In genomic region chr7:127344371-127344770, GRCm38 (mm10) we compare ENCODE assay signal across 8 mouse cellular contexts. TPM values are rescaled to one million over a fixed set of nuclear protein-coding genes. Genes with fewer than 3 reads are reported as not detected.
DNase-seq lines count a peak whose midpoint lies in the region; ATAC-seq lines count a peak whose summit lies in the region.

No protein-coding gene starts in this region.

- peak overlapping the region; percentile 97 for H3K4me3 ChIP-seq in brown adipose tissue, adult 24 weeks (ENCODE audit: insufficient read depth, low read depth, low read length)
- peak overlapping the region; percentile 90 for H3K4me3 ChIP-seq in hindbrain, embryonic 15.5 days
- peak overlapping the region; percentile 82 for H3K4me3 ChIP-seq in liver, embryonic 15.5 days (replicated peaks)

- H3K27ac ChIP-seq in brown adipose tissue, adult 24 weeks (replicated peaks; ENCODE audit: low read depth, low read length), result peak overlapping the region; percentile 94
- no peak overlapping the region for H3K27ac ChIP-seq in hindbrain, embryonic 15.5 days (replicated peaks)
- H3K27ac ChIP-seq in liver, embryonic 15.5 days (replicated peaks), result no peak overlapping the region

- peaks cover 14% of the 10 kb centered on the region for H3K4me1 ChIP-seq in brown adipose tissue, adult 24 weeks (ENCODE audit: control insufficient read depth, insufficient read depth, insufficient read length, low read length)
- peaks cover 28% of the 10 kb centered on the region for H3K4me1 ChIP-seq in hindbrain, embryonic 15.5 days (replicated peaks)
- peaks cover 51% of the 10 kb centered on the region for H3K4me1 ChIP-seq in liver, embryonic 15.5 days (replicated peaks)

- WGBS in hindbrain, embryonic 15.5 days, result 91% methylated on average over 8 of the region's 8 CpGs
- WGBS in liver, embryonic 15.5 days (ENCODE audit: insufficient replicate concordance), result 85% methylated on average over 8 of the region's 8 CpGs

- no peak for ATAC-seq in hindbrain, embryonic 15.5 days (ENCODE audit: low FRiP score, low read depth)
- no peak for ATAC-seq in liver, embryonic 15.5 days (ENCODE audit: insufficient read depth)

- DNase-seq in adrenal gland, postnatal 10 days, result peak; percentile 32
- no peak for DNase-seq in adrenal gland, postnatal 4 days (ENCODE audit: low spot score in 2 of 2)
- DNase-seq in Muller cell, postnatal 12 days (ENCODE audit: inconsistent ontology term), result no peak
- DNase-seq in frontal cortex, postnatal 14 days (ENCODE audit: low spot score in 2 of 2), result no peak
- DNase-seq in urinary bladder, adult 2 months (ENCODE audit: low spot score), result no peak

- peaks cover 10% of the 10 kb centered on the region; the same call in 1 of the 2 replicates for H3K36me3 ChIP-seq in hindbrain, embryonic 15.5 days
- peaks cover 15% of the 10 kb centered on the region; the same call in 1 of the 2 replicates for H3K36me3 ChIP-seq in liver, embryonic 15.5 days (replicated peaks)

- no peaks in the 10 kb centered on the region for H3K9me3 ChIP-seq in hindbrain, embryonic 15.5 days
- no peaks in the 10 kb centered on the region for H3K9me3 ChIP-seq in liver, embryonic 15.5 days (replicated peaks)

- H3K9ac ChIP-seq in hindbrain, embryonic 15.5 days, result peak overlapping the region; percentile 96
- H3K9ac ChIP-seq in liver, embryonic 15.5 days, result no peak overlapping the region; the same call in 1 of the 2 replicates

- H3K4me2 ChIP-seq in hindbrain, embryonic 15.5 days, result peak overlapping the region; percentile 81
- H3K4me2 ChIP-seq in liver, embryonic 15.5 days, result peak overlapping the region; percentile 99

- no peaks in the 10 kb centered on the region for H3K27me3 ChIP-seq in hindbrain, embryonic 15.5 days
- peaks cover 6% of the 10 kb centered on the region; the same call in 1 of the 2 replicates for H3K27me3 ChIP-seq in liver, embryonic 15.5 days

RNA-seq across cellular contexts. Expression of gene Zfp768, which starts 1.0 kb away (rescaled TPM):
- 10 to 100 TPM; 31.7 to 38.2 TPM for total RNA-seq in adrenal gland, postnatal 10 days (2021)
- total RNA-seq in adrenal gland, postnatal 4 days (2021), result 10 to 100 TPM; 32.6 to 33.9 TPM
- polyA plus RNA-seq in brown adipose tissue, adult 24 weeks (2012; ENCODE audit: insufficient read depth, insufficient read length, missing spikeins), result 26.6 and 27.5 TPM in 2 replicates
- 17.7 and 20.4 TPM in 2 replicates for polyA plus RNA-seq in hindbrain, embryonic 15.5 days (2015; fragmentation: Nextera tagmentation; extraction: Ambion mirVana)
- 3.1 and 4.4 TPM in 2 replicates for polyA plus RNA-seq in liver, embryonic 15.5 days (2015; fragmentation: Nextera tagmentation; extraction: Ambion mirVana)
- 16.9 and 19.8 TPM in 2 replicates for polyA plus RNA-seq in urinary bladder, adult 2 months (2012; rRNA removed)

RNA-seq across cellular contexts. Expression of gene Zfp747, which starts 31.5 kb away (rescaled TPM):
- total RNA-seq in adrenal gland, postnatal 10 days (2021), result 1 to 10 TPM; 7.5 to 9.2 TPM
- total RNA-seq in adrenal gland, postnatal 4 days (2021), result 10 to 100 TPM in 1 of 2 experiments, 1 to 10 TPM in 1; 9.9 to 10.4 TPM
- polyA plus RNA-seq in brown adipose tissue, adult 24 weeks (2012; ENCODE audit: insufficient read depth, insufficient read length, missing spikeins), result 1.5 and 1.8 TPM in 2 replicates
- 8.4 and 8.8 TPM in 2 replicates for polyA plus RNA-seq in hindbrain, embryonic 15.5 days (2015; fragmentation: Nextera tagmentation; extraction: Ambion mirVana)
- polyA plus RNA-seq in liver, embryonic 15.5 days (2015; fragmentation: Nextera tagmentation; extraction: Ambion mirVana), result 1.8 and 2.3 TPM in 2 replicates
- 7.5 and 9.0 TPM in 2 replicates for polyA plus RNA-seq in urinary bladder, adult 2 months (2012; rRNA removed)

RNA-seq across cellular contexts. Expression of gene 9130019O22Rik, which starts 42.6 kb away (rescaled TPM):
- 1 to 10 TPM; 4.1 to 4.4 TPM for total RNA-seq in adrenal gland, postnatal 10 days (2021)
- total RNA-seq in adrenal gland, postnatal 4 days (2021), result 1 to 10 TPM; 5.2 to 5.7 TPM
- 1.0 and 1.4 TPM in 2 replicates for polyA plus RNA-seq in brown adipose tissue, adult 24 weeks (2012; ENCODE audit: insufficient read depth, insufficient read length, missing spikeins)
- polyA plus RNA-seq in hindbrain, embryonic 15.5 days (2015; fragmentation: Nextera tagmentation; extraction: Ambion mirVana), result 3.9 and 5.1 TPM in 2 replicates
- 1.2 and 1.5 TPM in 2 replicates for polyA plus RNA-seq in liver, embryonic 15.5 days (2015; fragmentation: Nextera tagmentation; extraction: Ambion mirVana)
- polyA plus RNA-seq in urinary bladder, adult 2 months (2012; rRNA removed), result 3.7 and 3.9 TPM in 2 replicates

RNA-seq across cellular contexts. Expression of gene Itgal, which starts 48.3 kb away (rescaled TPM):
- total RNA-seq in adrenal gland, postnatal 10 days (2021), result 1 to 10 TPM; 4.7 to 5.0 TPM
- total RNA-seq in adrenal gland, postnatal 4 days (2021), result 1 to 10 TPM; 3.0 to 3.4 TPM
- 1.1 and 2.3 TPM in 2 replicates for polyA plus RNA-seq in brown adipose tissue, adult 24 weeks (2012; ENCODE audit: insufficient read depth, insufficient read length, missing spikeins)
- polyA plus RNA-seq in hindbrain, embryonic 15.5 days (2015; fragmentation: Nextera tagmentation; extraction: Ambion mirVana), result 0.17 and 0.39 TPM in 2 replicates
- polyA plus RNA-seq in liver, embryonic 15.5 days (2015; fragmentation: Nextera tagmentation; extraction: Ambion mirVana), result 6.2 and 7.3 TPM in 2 replicates
- 3.4 and 3.5 TPM in 2 replicates for polyA plus RNA-seq in urinary bladder, adult 2 months (2012; rRNA removed)

RNA-seq across cellular contexts. Expression of gene E430018J23Rik, which starts 49.1 kb away (rescaled TPM):
- total RNA-seq in adrenal gland, postnatal 10 days (2021), result 1 to 10 TPM; 8.6 to 9.4 TPM
- 10 to 100 TPM; 11.7 to 12.8 TPM for total RNA-seq in adrenal gland, postnatal 4 days (2021)
- polyA plus RNA-seq in brown adipose tissue, adult 24 weeks (2012; ENCODE audit: insufficient read depth, insufficient read length, missing spikeins), result 3.4 and 3.6 TPM in 2 replicates
- polyA plus RNA-seq in hindbrain, embryonic 15.5 days (2015; fragmentation: Nextera tagmentation; extraction: Ambion mirVana), result 5.6 and 6.4 TPM in 2 replicates
- 1.3 and 1.5 TPM in 2 replicates for polyA plus RNA-seq in liver, embryonic 15.5 days (2015; fragmentation: Nextera tagmentation; extraction: Ambion mirVana)
- 6.2 and 6.8 TPM in 2 replicates for polyA plus RNA-seq in urinary bladder, adult 2 months (2012; rRNA removed)
